8 mouse cellular contexts compared by ENCODE assay signal in genomic region chr6:72277508-72278166, GRCm38 (mm10). TPM values are rescaled to one million over a fixed set of nuclear protein-coding genes. Genes with fewer than 3 reads are reported as not detected.
A peak's percentile ranks its signal among the peaks of the same experiment; 100 is the strongest.
DNase-seq lines count a peak whose midpoint lies in the region; ATAC-seq and TF ChIP-seq lines count a peak whose summit lies in the region.

No protein-coding gene starts in this region.

- WGBS in heart, embryonic 15.5 days, result 33% methylated on average over 9 of the region's 9 CpGs
- 41% methylated on average over 9 of the region's 9 CpGs for WGBS in liver, embryonic 11.5 days

- no peak for DNase-seq in testis, postnatal 10 days (ENCODE audit: low spot score)
- no peak for DNase-seq in liver, embryonic 11.5 days (ENCODE audit: low spot score)
- DNase-seq in ovary, postnatal 10 days (ENCODE audit: low spot score), result no peak
- DNase-seq in urinary bladder, postnatal 4 days (ENCODE audit: low spot score in 2 of 2), result no peak
- DNase-seq in embryo, embryonic 10.5 days (ENCODE audit: low spot score), result no peak

- H3K9me3 ChIP-seq in heart, embryonic 15.5 days (replicated peaks), result no peaks in the 10 kb centered on the region
- H3K9me3 ChIP-seq in liver, embryonic 11.5 days (ENCODE audit: control insufficient read depth, low read length), result no peaks in the 10 kb centered on the region

- H3K4me1 ChIP-seq in testis, adult 2 months (ENCODE audit: control insufficient read depth, insufficient read depth, low read length), result no peaks in the 10 kb centered on the region
- H3K4me1 ChIP-seq in heart, embryonic 15.5 days (replicated peaks), result peaks cover 31% of the 10 kb centered on the region
- peaks cover 47% of the 10 kb centered on the region for H3K4me1 ChIP-seq in liver, embryonic 11.5 days (replicated peaks; ENCODE audit: control insufficient read depth, insufficient read depth, low read length)

- TF ChIP-seq POLR2A in testis, adult 2 months (IDR thresholded peaks at IDR 0.05; ENCODE audit: control insufficient read depth, low read depth, low read length), result no peak

- H3K27ac ChIP-seq in testis, adult 2 months (ENCODE audit: control insufficient read depth, insufficient read depth, low read depth, low read length), result peak overlapping the region; percentile 11; the same call in 1 of the 2 replicates
- peak overlapping the region; percentile 91 for H3K27ac ChIP-seq in heart, embryonic 15.5 days
- H3K27ac ChIP-seq in liver, embryonic 11.5 days (ENCODE audit: low read depth, low read length), result peak overlapping the region; percentile 84

- H3K27me3 ChIP-seq in testis, adult 2 months (ENCODE audit: control insufficient read depth, insufficient read depth, low read length), result no peaks in the 10 kb centered on the region
- H3K27me3 ChIP-seq in heart, embryonic 15.5 days, result no peaks in the 10 kb centered on the region
- no peaks in the 10 kb centered on the region for H3K27me3 ChIP-seq in liver, embryonic 11.5 days (replicated peaks; ENCODE audit: control insufficient read depth, insufficient read depth, low read length)

- H3K36me3 ChIP-seq in testis, adult 2 months (ENCODE audit: control insufficient read depth, insufficient read depth, low read length), result no peaks in the 10 kb centered on the region
- no peaks in the 10 kb centered on the region for H3K36me3 ChIP-seq in heart, embryonic 15.5 days
- no peaks in the 10 kb centered on the region for H3K36me3 ChIP-seq in liver, embryonic 11.5 days (ENCODE audit: control insufficient read depth, insufficient read depth, low read length)

- peak; percentile 90 for ATAC-seq in heart, embryonic 15.5 days (replicated peaks; ENCODE audit: insufficient number of reproducible peaks, insufficient read depth, low FRiP score, low read depth)
- ATAC-seq in liver, embryonic 11.5 days (replicated peaks; ENCODE audit: low FRiP score), result peak; percentile 21; the same call in 1 of the 2 replicates
- no peak for ATAC-seq in activated CD4-positive, CD25-positive, alpha-beta regulatory T cell, adult 4 months

- no peak overlapping the region for H3K4me2 ChIP-seq in heart, embryonic 15.5 days
- no peak overlapping the region for H3K4me2 ChIP-seq in liver, embryonic 11.5 days

- H3K4me3 ChIP-seq in testis, adult 2 months (ENCODE audit: control insufficient read depth, low read depth, low read length), result no peak overlapping the region
- H3K4me3 ChIP-seq in heart, embryonic 15.5 days, result no peak overlapping the region
- H3K4me3 ChIP-seq in liver, embryonic 11.5 days (ENCODE audit: low read depth, low read length), result no peak overlapping the region

- no peak overlapping the region for H3K9ac ChIP-seq in heart, embryonic 15.5 days
- H3K9ac ChIP-seq in liver, embryonic 11.5 days (ENCODE audit: low read depth, low read length), result peak overlapping the region; percentile 20

- TF ChIP-seq CTCF in testis, adult 2 months (IDR thresholded peaks at IDR 0.05; ENCODE audit: control insufficient read depth, insufficient read depth, insufficient replicate concordance, low read depth, low read length), result no peak

RNA-seq across cellular contexts. Expression of gene Sftpb, which starts 26.8 kb away (rescaled TPM):
- polyA plus RNA-seq in testis, adult 2 months (2012; rRNA removed), result 0.06 and 0.16 TPM in 2 replicates
- 2.1 and 6.4 TPM in 2 replicates for polyA plus RNA-seq in heart, embryonic 15.5 days (2015; fragmentation: Nextera tagmentation; extraction: Ambion mirVana)
- not detected in 2 replicates for polyA plus RNA-seq in liver, embryonic 11.5 days (2014; fragmentation: Nextera tagmentation; extraction: Ambion mirVana)
- polyA plus RNA-seq in activated CD4-positive, CD25-positive, alpha-beta regulatory T cell, adult 4 months (2017; shearing (Covaris generic)), result not detected

RNA-seq across cellular contexts. Expression of gene Atoh8, which starts 42.3 kb away (rescaled TPM):
- polyA plus RNA-seq in testis, adult 2 months (2012; rRNA removed), result 390 and 420 TPM in 2 replicates
- 14.0 and 17.4 TPM in 2 replicates for polyA plus RNA-seq in heart, embryonic 15.5 days (2015; fragmentation: Nextera tagmentation; extraction: Ambion mirVana)
- polyA plus RNA-seq in liver, embryonic 11.5 days (2014; fragmentation: Nextera tagmentation; extraction: Ambion mirVana), result 3.1 and 3.4 TPM in 2 replicates
- not detected for polyA plus RNA-seq in activated CD4-positive, CD25-positive, alpha-beta regulatory T cell, adult 4 months (2017; shearing (Covaris generic))

Comparison
In these comparisons a context has a peak if more than half of its experiments do, and no peak if none do; other contexts are left out.
1. H3K27ac ChIP-seq: peak in every context shown above with its lines; median percentile 91 in heart, embryonic 15.5 days; 84 in liver, embryonic 11.5 days; 11 in testis, adult 2 months.
2. RNA of gene Atoh8, which starts 42.3 kb away (polyA plus RNA-seq): 390 to 420 TPM in testis, adult 2 months; 14.0 to 17.4 TPM in heart, embryonic 15.5 days, 3.1 to 3.4 TPM in liver, embryonic 11.5 days and not detected in activated CD4-positive, CD25-positive, alpha-beta regulatory T cell, adult 4 months; every median in the first group is over 10 times any median in the second.